Mouse (Mus musculus): ENCODE results near the gene Fbxw5.

The Fbxw5 gene

DNA sequence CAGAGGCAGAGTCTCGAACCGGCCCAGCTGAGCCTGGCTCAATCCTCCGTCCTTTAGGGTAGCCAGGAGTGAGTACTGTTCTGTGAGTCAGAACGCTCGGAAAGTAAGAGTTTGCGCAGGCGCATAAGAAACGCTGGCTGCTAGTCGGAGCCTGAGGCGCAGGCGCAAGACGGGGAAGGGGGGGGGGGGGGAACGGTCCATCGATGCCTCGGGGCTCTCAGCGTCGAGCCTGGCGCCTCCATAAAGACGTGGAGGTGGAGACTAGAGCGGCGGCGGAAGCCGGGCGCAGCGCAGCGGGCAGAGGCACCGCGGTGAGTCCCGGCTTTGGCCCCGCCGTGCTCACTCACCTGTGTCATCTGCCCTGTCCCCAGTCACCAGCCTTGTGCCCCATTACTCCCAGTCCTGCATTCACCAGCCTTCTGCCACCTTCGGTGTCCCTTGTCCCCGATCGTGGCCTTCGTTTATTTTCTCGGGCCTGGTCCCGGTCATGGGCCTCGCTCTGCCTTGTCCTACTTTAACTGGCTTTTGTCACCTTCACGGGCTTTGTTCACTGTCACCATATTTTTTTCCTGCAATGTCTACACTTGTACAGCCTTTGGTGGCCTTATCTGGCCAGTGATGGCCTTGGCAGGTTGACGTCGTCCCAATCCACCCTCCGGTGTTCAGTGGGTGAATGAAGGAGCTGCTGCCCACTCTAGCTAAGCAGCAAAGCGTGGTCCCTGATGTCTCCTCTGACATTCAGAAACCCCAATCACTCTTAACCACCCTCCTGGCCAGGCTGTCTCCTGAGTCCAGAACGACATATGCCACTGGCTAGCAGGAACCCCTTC, at the start of gene Fbxw5:
Fbxw5 (plus strand) TSS at position 175 of the 830 bp plus-strand sequence.
- DNase-seq (ENCODE audit: low spot score): peak; percentile 94

- no peak for DNase-seq (ENCODE audit: low spot score)
Observed at GRCm38 (mm10) chr2:25450853-25451647, 49.5 kb upstream of the Fbxw5 start.

- DNase-seq (ENCODE audit: low spot score): no peak
Observed at GRCm38 (mm10) chr2:25452951-25453350, 47.6 kb upstream of the Fbxw5 start.

GRCm38 (mm10) chr2:25456205-25456953, 44.2 kb upstream of the Fbxw5 start, which contains the start of gene Clic3:
Clic3 (plus strand) TSS chr2:25456838.
- no peak for DNase-seq (ENCODE audit: low spot score)

- no peak for DNase-seq (ENCODE audit: low spot score)
Observed at GRCm38 (mm10) chr2:25457022-25457896, 43.3 kb upstream of the Fbxw5 start.

- no peak for DNase-seq (ENCODE audit: low spot score)
Observed at GRCm38 (mm10) chr2:25458911-25459310, 41.6 kb upstream of the Fbxw5 start.

- no peak for DNase-seq (ENCODE audit: low spot score)
Observed at GRCm38 (mm10) chr2:25460135-25460534, 40.4 kb upstream of the Fbxw5 start.

DNA sequence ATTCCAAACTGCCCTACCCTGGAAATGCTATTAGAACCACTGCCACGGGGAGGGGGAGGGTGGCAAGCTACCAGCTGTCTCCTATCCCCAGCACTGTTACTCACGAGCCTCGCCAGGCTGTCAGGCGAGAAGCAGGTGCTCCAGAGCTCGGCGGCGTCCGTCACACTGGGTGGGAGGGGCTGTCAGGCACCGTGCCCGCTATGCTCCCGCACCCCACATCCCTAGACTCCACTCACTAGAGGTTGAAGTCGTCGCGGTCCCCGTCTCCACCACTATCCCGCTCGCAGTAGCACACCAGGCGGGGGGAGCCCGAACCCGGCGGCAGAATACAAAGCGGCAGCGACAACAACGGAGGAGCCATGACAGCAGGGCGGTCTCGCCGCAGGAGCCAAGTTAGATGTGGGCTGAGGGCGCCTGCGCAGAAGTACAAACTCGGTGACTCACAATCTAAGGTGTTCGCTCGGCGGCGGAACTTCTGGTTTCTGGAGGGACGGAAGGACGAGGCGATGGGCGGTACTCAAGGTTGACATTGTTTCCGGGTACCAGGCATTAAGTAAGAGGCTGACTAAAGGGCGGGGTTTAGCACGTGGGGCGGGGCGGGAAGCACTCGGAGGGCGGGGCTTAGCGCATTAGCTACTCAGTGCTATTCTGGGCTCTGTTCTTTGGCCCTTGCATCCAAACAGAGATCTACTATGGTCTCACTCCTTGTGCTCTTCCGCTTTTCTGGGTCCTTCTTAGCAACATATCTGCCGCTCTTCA, 39.8 kb upstream of the Fbxw5 start, which contains the start of gene Paxx:
Paxx (minus strand) TSS at position 544 of the 759 bp plus-strand sequence.
- DNase-seq (ENCODE audit: low spot score): peak; percentile 96

GRCm38 (mm10) chr2:25461407-25461806, 39.1 kb upstream of the Fbxw5 start:
- no peak for DNase-seq (ENCODE audit: low spot score)

DNA sequence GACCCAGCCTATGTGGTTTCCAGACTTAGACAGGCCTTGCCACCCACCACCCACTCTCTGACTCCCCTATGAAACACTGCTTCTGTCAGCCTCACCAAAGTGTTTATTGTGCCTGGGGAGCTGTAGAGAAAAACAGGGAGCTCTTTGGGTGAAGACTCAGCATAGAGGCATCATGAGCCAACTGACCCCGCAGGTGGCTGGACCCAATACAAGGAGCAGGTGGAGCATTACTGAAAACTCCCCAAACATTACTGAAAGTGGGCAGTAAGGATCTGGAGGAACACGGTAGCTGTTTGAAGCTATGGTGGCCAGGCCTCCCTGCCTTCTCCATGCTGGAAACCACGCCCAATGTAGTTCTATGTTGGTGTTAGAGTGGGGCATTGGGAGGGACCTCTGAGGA, 36.9 kb upstream of the Fbxw5 start:
- DNase-seq (ENCODE audit: low spot score): no peak

- no peak for DNase-seq (ENCODE audit: low spot score)
Observed at GRCm38 (mm10) chr2:25465256-25465655, 35.3 kb upstream of the Fbxw5 start.

- DNase-seq (ENCODE audit: low spot score): peak; percentile 20
Observed at GRCm38 (mm10) chr2:25465816-25466635, 34.5 kb upstream of the Fbxw5 start.

- DNase-seq (ENCODE audit: low spot score): no peak
Observed at GRCm38 (mm10) chr2:25467606-25468303, 32.8 kb upstream of the Fbxw5 start.

DNA sequence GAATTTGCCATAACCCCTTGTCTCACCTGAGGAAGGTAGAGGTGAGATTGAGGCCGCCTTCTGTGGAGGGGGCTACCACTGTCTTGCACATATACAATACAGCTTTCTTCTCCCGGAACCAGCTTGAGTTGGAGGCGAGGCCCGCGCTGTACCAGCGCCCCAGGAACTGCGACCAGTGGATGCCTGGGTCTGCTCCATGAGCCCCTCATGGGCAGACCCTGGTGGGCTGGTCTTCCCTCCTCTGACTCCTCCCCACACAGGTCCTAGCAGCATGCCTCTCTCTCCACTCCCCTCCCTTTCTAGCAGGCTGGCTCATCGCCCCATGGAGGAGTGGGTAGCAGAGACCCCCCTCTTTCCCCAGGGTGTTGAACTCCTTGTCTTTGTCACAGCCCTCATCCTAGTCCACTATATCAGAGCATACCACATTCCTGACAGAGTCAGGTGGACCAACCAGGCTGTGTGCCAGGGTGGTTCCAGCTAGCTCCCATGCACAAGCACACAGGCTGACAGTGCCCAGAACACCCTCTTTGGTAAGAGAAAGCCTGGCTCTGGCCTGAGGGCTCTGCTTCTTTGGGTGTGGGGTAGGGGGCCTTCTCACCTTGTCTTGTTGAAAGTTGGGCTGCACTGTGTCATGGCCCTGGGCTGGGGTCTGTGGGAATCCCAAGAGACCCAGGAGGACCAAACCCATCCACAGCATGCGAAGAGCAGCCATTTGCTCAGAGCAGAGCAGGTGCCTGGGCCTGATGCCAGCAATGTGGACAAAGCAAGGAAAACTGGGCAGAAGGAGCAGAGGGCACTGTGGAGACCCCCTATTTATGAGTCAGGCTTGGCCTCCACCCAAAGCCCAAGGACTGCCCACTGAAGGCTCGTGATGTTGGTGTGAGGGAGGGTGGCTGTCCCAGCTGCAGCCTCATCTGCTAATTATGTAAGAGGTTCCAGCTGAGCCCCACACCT, 31.3 kb upstream of the Fbxw5 start:
- DNase-seq (ENCODE audit: low spot score): no peak

- no peak for DNase-seq (ENCODE audit: low spot score)
Observed at GRCm38 (mm10) chr2:25469969-25470368, 30.6 kb upstream of the Fbxw5 start, which contains the start of gene Ptgds. Ptgds (minus strand) TSS chr2:25470046.

DNA sequence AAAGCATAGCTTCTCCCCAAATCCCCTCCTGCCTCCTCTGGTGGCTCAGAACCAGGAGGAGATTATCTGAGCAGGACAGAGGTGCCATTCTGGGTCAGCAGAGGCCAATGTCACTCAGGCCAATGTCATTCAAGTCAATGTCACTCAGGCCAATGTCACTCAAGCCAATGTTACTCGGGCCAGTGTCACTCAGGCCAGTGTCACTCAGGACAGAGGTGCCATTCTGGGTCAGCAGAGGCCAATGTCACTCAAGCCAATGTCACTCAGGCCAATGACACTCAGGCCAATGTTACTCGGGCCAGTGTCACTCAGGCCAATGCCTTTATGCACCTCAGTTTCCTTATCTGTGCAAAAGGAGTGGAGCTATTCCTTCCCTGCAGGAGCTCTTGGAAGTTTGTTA, 28.0 kb upstream of the Fbxw5 start:
- DNase-seq (ENCODE audit: low spot score): no peak

DNA sequence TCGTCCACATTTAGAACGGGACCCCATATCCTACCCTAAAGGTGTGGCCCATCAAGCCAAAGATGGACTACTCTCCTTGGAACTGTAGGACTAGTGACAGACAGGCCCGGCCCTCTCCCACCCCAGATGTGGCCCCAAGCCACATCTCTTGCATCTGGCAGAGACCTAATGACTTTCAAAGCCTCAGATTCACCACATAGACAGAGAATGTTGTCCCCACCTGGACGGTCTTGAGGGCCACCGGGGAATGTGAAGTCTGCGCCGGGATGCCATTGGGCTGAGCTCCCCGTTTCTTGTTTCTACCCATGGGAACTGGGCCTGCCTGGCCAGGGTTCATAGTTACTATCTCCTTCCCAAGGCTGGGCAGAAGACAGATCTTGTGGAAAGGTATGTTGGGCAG, 23.0 kb upstream of the Fbxw5 start:
- no peak for DNase-seq (ENCODE audit: low spot score)

Measured in embryo, embryonic 10 days (tissue).